Mouse (Mus musculus): Measurements from ENCODE around the gene Eps8l3. TPM values are rescaled to one million over a fixed set of nuclear protein-coding genes. Genes with fewer than 3 reads are reported as not detected.
A peak's percentile ranks its signal among the peaks of the same experiment; 100 is the strongest.
"Not testable (repeated sequence)": the region's sequence is repeated elsewhere in the genome, so short reads cannot be mapped to it uniquely, and the experiment has no call there.

The Eps8l3 gene
- polyA plus RNA-seq, 2 experiments, result 0.02 TPM; not detected in 1

- no peaks in the 10 kb centered on the region for H3K27me3 ChIP-seq (ENCODE audit: control insufficient read depth, insufficient read depth, low read length)
- TF ChIP-seq CTCF (IDR thresholded peaks at IDR 0.05; ENCODE audit: low read depth), result no peak
- TF ChIP-seq EP300 (IDR thresholded peaks at IDR 0.05; ENCODE audit: low read depth), result no peak
- no peaks in the 10 kb centered on the region for H3K36me3 ChIP-seq (replicated peaks; ENCODE audit: control insufficient read depth, insufficient read depth, low read depth)
- no peaks in the 10 kb centered on the region; a peak in 1 of 4 replicates for H3K4me1 ChIP-seq (replicated peaks; ENCODE audit: control insufficient read depth in 2 of 2, insufficient read depth in 2 of 2, low read length in 1 of 2)
- no peaks in the 10 kb centered on the region for H3K9me3 ChIP-seq (ENCODE audit: control insufficient read depth, low read length)
- no peak overlapping the region for H3K27ac ChIP-seq
- no peak overlapping the region for H3K4me2 ChIP-seq (ENCODE audit: low read depth)
- H3K4me3 ChIP-seq (ENCODE audit: insufficient read depth in 1 of 2, low read depth in 2 of 2, low read length in 2 of 2), result no peak overlapping the region
- DNase-seq (ENCODE audit: low read depth in 3 of 3, low spot score in 3 of 3) (no peak), ATAC-seq (ENCODE audit: insufficient read depth) (no peak)
- WGBS (ENCODE audit: insufficient replicate concordance), result 56% methylated on average over 6 of the region's 6 CpGs
- no peak overlapping the region for H3K9ac ChIP-seq (replicated peaks)
These were observed 19.4 kb upstream of the Eps8l3 start for GRCm38 (mm10) chr3:107857646-107858045.

- WGBS (ENCODE audit: insufficient replicate concordance), result 60% methylated on average over 5 of the region's 5 CpGs
- ATAC-seq (ENCODE audit: insufficient read depth); H3K36me3 ChIP-seq (replicated peaks; ENCODE audit: control insufficient read depth, insufficient read depth, low read depth); H3K4me2 ChIP-seq (ENCODE audit: low read depth); H3K9ac ChIP-seq (replicated peaks); H3K4me3 ChIP-seq (ENCODE audit: insufficient read depth in 1 of 2, low read depth in 2 of 2, low read length in 2 of 2); H3K9me3 ChIP-seq (ENCODE audit: control insufficient read depth, low read length); H3K27ac ChIP-seq; H3K27me3 ChIP-seq (ENCODE audit: control insufficient read depth, insufficient read depth, low read length); DNase-seq (ENCODE audit: low read depth in 3 of 3, low spot score in 3 of 3): not testable (repeated sequence)
- peaks cover 0 to 11% of the 10 kb centered on the region in 2 experiments; a peak in 1 of 4 replicates for H3K4me1 ChIP-seq (replicated peaks; ENCODE audit: control insufficient read depth in 2 of 2, insufficient read depth in 2 of 2, low read length in 1 of 2)
These were observed 15.5 kb upstream of the Eps8l3 start for GRCm38 (mm10) chr3:107861483-107861882.

GRCm38 (mm10) chr3:107862471-107862870 is 14.6 kb upstream of the Eps8l3 start:
- Histone ChIP-seq H3K36me3 (replicated peaks; ENCODE audit: control insufficient read depth, insufficient read depth, low read depth) (no peaks in the 10 kb centered on the region), H3K27me3 (ENCODE audit: control insufficient read depth, insufficient read depth, low read length) (no peaks in the 10 kb centered on the region), H3K4me3 (ENCODE audit: insufficient read depth in 1 of 2, low read depth in 2 of 2, low read length in 2 of 2) (no peak overlapping the region), H3K4me1 (replicated peaks; ENCODE audit: control insufficient read depth in 2 of 2, insufficient read depth in 2 of 2, low read length in 1 of 2) (peaks cover 0 to 13% of the 10 kb centered on the region in 2 experiments; a peak in 1 of 4 replicates), H3K9ac (replicated peaks) (no peak overlapping the region), H3K9me3 (ENCODE audit: control insufficient read depth, low read length) (no peaks in the 10 kb centered on the region), H3K27ac (no peak overlapping the region), H3K4me2 (ENCODE audit: low read depth) (no peak overlapping the region)
- WGBS (ENCODE audit: insufficient replicate concordance), result 25% methylated on average over 2 of the region's 2 CpGs
- TF ChIP-seq CTCF (IDR thresholded peaks at IDR 0.05; ENCODE audit: low read depth) (no peak), EP300 (IDR thresholded peaks at IDR 0.05; ENCODE audit: low read depth) (no peak)
- ATAC-seq (ENCODE audit: insufficient read depth), result no peak
- DNase-seq (ENCODE audit: low read depth in 3 of 3, low spot score in 3 of 3), result no peak

- no peak for ATAC-seq (ENCODE audit: insufficient read depth)
- no peak overlapping the region for H3K4me3 ChIP-seq (ENCODE audit: insufficient read depth in 1 of 2, low read depth in 2 of 2, low read length in 2 of 2)
These were observed 13.6 kb upstream of the Eps8l3 start for GRCm38 (mm10) chr3:107863471-107863870.

GRCm38 (mm10) chr3:107863898-107864603 is 13.0 kb upstream of the Eps8l3 start:
- no peak overlapping the region for H3K9ac ChIP-seq (replicated peaks)
- H3K36me3 ChIP-seq (replicated peaks; ENCODE audit: control insufficient read depth, insufficient read depth, low read depth), result no peaks in the 10 kb centered on the region
- no peaks in the 10 kb centered on the region for H3K27me3 ChIP-seq (ENCODE audit: control insufficient read depth, insufficient read depth, low read length)
- WGBS (ENCODE audit: insufficient replicate concordance), result 2% methylated on average over 2 of the region's 2 CpGs
- DNase-seq (ENCODE audit: low read depth in 3 of 3, low spot score in 3 of 3), result peak; percentile 53 to 60 (median 56)
- no peak overlapping the region for H3K4me2 ChIP-seq (ENCODE audit: low read depth)
- H3K27ac ChIP-seq, result no peak overlapping the region
- peak; percentile 88 for TF ChIP-seq CTCF (IDR thresholded peaks at IDR 0.05; ENCODE audit: low read depth)
- no peak for TF ChIP-seq EP300 (IDR thresholded peaks at IDR 0.05; ENCODE audit: low read depth)
- H3K4me1 ChIP-seq (replicated peaks; ENCODE audit: control insufficient read depth in 2 of 2, insufficient read depth in 2 of 2, low read length in 1 of 2), result peaks cover 0 to 15% of the 10 kb centered on the region in 2 experiments; a peak in 1 of 4 replicates
- no peak for ATAC-seq (ENCODE audit: insufficient read depth)
- H3K9me3 ChIP-seq (ENCODE audit: control insufficient read depth, low read length), result no peaks in the 10 kb centered on the region
- no peak overlapping the region for H3K4me3 ChIP-seq (ENCODE audit: insufficient read depth in 1 of 2, low read depth in 2 of 2, low read length in 2 of 2)

More at GRCm38 (mm10) chr3:107863471-107863870, 13.6 kb upstream of the Eps8l3 start:
- no peak for DNase-seq (ENCODE audit: low read depth in 3 of 3, low spot score in 3 of 3)
- no peaks in the 10 kb centered on the region for H3K36me3 ChIP-seq (replicated peaks; ENCODE audit: control insufficient read depth, insufficient read depth, low read depth)
- peaks cover 0 to 15% of the 10 kb centered on the region in 2 experiments; a peak in 1 of 4 replicates for H3K4me1 ChIP-seq (replicated peaks; ENCODE audit: control insufficient read depth in 2 of 2, insufficient read depth in 2 of 2, low read length in 1 of 2)
- H3K27ac ChIP-seq, result no peak overlapping the region
- no peaks in the 10 kb centered on the region for H3K27me3 ChIP-seq (ENCODE audit: control insufficient read depth, insufficient read depth, low read length)
- TF ChIP-seq CTCF (IDR thresholded peaks at IDR 0.05; ENCODE audit: low read depth) (no peak), EP300 (IDR thresholded peaks at IDR 0.05; ENCODE audit: low read depth) (no peak)
- H3K9ac ChIP-seq (replicated peaks), result no peak overlapping the region
- no peaks in the 10 kb centered on the region for H3K9me3 ChIP-seq (ENCODE audit: control insufficient read depth, low read length)
- H3K4me2 ChIP-seq (ENCODE audit: low read depth), result no peak overlapping the region
- WGBS (ENCODE audit: insufficient replicate concordance), result 70% methylated on average over 5 of the region's 5 CpGs
